Mouse (Mus musculus): ENCODE results near the gene Osbpl2. TPM values are rescaled to one million over a fixed set of nuclear protein-coding genes. Genes with fewer than 3 reads are reported as not detected.
"Not testable (repeated sequence)": the region's sequence is repeated elsewhere in the genome, so short reads cannot be mapped to it uniquely, and the experiment has no call there.

Osbpl2 gene
- polyA plus RNA-seq, 1 experiment from 2014 or later = 80.3 TPM

DNA sequence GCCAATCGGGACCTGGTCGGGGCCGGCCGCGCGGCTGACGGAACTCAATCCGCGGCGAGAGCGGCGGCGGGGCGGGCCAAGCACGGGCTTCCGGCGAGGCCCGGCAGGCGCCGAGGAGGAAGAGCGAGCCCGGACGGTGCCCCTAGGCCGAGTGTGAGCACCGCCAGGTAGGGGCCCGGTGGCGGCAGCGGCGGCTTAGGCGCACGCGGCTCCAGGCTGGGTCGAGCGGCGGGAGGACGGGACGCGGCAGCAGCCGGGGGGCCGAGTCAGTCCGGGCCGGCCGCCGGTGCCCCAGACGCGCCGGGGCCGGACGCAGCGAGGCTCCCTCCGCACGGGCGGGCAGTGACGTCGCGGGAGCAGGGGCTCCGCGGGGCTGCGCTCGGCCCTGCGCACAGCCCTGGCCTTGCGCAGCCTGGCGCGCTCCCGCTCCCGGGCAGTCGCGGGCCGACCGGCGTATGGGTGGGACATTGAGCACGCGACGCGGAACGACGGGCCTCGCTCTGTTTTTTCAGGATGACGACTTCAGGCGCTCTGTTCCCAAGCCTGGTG is 52.5 kb downstream of the Osbpl2 start:
- peak overlapping the region; percentile 79 for H3K4me2 ChIP-seq
- no peaks in the 10 kb centered on the region for H3K9me3 ChIP-seq
- peak; percentile 75 for ATAC-seq (replicated peaks)
- peak overlapping the region; percentile 92 for H3K4me3 ChIP-seq
- H3K36me3 ChIP-seq (replicated peaks) = peaks cover 20% of the 10 kb centered on the region
- peak overlapping the region; percentile 77 for H3K9ac ChIP-seq
- under 1% methylated on average over 66 of the region's 80 CpGs for WGBS
- H3K4me1 ChIP-seq = peaks cover 28% of the 10 kb centered on the region
- peak overlapping the region; percentile 91 for H3K27ac ChIP-seq
- H3K27me3 ChIP-seq (replicated peaks) = no peaks in the 10 kb centered on the region

DNA sequence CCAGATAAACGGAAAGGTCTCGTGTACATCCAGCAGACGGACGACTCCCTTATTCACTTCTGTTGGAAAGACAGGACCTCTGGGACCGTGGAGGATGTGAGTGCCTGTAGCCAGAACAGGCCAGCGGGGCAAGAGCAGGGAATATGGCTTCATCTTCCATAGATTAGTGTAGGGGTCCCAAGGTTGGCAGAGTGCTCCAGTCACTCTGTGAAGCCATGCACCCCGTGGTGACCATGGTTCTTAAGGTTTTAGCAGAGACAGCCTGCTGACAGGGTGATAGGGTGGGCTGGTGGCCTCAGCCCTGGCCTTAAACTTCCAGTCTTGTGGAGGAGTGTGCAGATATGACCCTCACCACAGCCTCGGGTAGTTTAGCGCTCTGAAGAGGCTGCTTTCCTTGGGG is 53.0 kb downstream of the Osbpl2 start:
- no peak for ATAC-seq (replicated peaks)
- Histone ChIP-seq H3K27ac (peak overlapping the region; percentile 91), H3K27me3 (replicated peaks) (no peaks in the 10 kb centered on the region), H3K4me2 (peak overlapping the region; percentile 79), H3K9ac (peak overlapping the region; percentile 77), H3K9me3 (no peaks in the 10 kb centered on the region), H3K36me3 (replicated peaks) (peaks cover 24% of the 10 kb centered on the region), H3K4me1 (peaks cover 28% of the 10 kb centered on the region), H3K4me3 (peak overlapping the region; percentile 92)
- 4% methylated on average over 9 of the region's 9 CpGs for whole genome bisulfite sequencing

DNA sequence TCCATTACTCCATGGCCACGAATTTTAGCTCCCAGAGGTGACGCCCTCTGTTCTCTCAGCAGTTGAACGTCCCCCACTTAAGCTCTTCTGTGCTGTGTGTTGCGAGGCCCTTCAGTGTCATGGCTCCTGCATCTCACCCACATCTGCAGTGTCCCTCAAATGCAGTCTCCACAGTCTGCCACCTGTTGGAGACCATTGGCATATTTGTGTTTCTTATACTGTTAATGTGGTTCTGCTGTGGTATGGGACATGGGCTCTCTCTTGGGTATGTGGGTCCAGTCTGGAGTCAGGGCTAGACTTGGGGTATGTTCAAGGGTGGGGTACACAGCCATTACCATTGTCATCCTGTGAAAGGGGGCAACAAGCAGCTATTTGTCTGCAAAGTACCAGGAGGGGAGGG is 54.1 kb downstream of the Osbpl2 start:
- H3K27me3 ChIP-seq (replicated peaks) = no peaks in the 10 kb centered on the region
- peak overlapping the region; percentile 92 for H3K4me3 ChIP-seq
- H3K36me3 ChIP-seq (replicated peaks) = peaks cover 26% of the 10 kb centered on the region
- H3K9ac ChIP-seq = 0 out of 2 replicates have a peak overlapping the region, but pooled peaks have one; percentile 77
- H3K9me3 ChIP-seq = no peaks in the 10 kb centered on the region
- no peak overlapping the region for H3K27ac ChIP-seq
- H3K4me2 ChIP-seq = peak overlapping the region; percentile 79
- peaks cover 28% of the 10 kb centered on the region for H3K4me1 ChIP-seq
- ATAC-seq (replicated peaks) = no peak
- WGBS = 87% methylated on average over 4 of the region's 4 CpGs

DNA sequence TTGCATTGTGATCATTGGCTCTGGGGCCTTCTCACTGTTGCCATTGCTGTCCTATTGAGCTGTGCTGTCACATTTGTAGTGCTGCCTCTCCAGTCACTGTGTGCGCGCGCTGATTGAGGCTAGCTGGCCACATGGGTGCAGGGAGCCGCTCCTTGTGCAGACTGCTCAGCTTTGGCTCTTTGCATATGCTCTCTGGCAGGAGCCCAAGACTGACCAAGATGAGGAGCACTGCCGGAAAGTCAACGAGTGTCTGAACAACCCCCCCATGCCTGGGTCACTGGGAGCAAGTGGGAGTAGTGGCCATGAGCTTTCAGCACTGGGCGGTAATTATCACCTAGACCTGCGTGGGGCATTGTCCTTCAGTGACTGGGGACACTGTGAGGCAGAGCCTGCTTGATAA is 54.6 kb downstream of the Osbpl2 start:
- H3K27ac ChIP-seq; H3K4me2 ChIP-seq; H3K4me3 ChIP-seq; H3K9ac ChIP-seq; H3K27me3 ChIP-seq (replicated peaks); ATAC-seq (replicated peaks); H3K9me3 ChIP-seq: not testable (repeated sequence)
- Histone ChIP-seq H3K4me1 (peaks cover 28% of the 10 kb centered on the region), H3K36me3 (replicated peaks) (peaks cover 26% of the 10 kb centered on the region)
- WGBS = 91% methylated on average over 8 of the region's 8 CpGs

DNA sequence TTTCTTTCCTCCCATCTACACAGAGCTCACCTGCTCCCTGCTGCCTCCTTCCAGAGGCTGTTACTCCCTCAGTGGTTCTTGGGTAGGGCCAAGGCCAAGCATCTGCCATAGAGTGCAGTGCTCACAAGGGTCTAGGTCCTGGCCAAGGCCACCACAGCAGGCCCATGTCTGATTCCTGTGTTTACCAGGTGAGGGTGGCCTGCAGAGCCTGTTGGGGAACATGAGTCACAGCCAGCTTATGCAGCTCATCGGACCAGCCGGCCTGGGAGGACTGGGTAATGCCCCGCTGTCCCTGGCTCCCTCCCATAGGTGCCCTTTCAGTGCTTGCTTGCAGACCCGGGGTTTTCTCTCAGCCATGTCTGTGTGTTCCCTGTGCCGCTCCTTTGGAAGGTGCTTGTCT is 55.0 kb downstream of the Osbpl2 start:
- H3K9ac ChIP-seq = no peak overlapping the region
- H3K36me3 ChIP-seq (replicated peaks) = peaks cover 26% of the 10 kb centered on the region

DNA sequence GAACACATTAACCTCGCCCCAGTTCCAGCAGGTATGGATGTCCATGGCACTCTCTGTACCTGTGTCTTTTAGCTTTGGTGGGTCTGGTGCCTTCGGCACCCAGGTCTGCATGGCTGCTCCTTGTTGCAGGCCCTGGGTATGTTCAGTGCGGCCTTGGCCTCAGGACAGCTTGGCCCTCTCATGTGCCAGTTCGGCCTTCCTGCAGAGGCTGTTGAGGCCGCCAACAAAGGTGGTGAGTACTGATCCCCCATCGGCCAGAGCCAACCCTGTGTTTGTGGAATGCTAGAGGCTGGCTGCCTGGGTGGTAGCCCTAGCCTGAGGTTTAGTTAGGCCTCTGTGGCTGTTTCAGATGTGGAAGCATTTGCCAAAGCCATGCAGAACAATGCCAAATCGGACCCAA is 56.6 kb downstream of the Osbpl2 start:
- H3K36me3 ChIP-seq (replicated peaks) = peaks cover 26% of the 10 kb centered on the region
- no peak overlapping the region for H3K27ac ChIP-seq
- no peak overlapping the region for H3K4me2 ChIP-seq
- no peaks in the 10 kb centered on the region for H3K27me3 ChIP-seq (replicated peaks)
- 92% methylated on average over 7 of the region's 7 CpGs for WGBS
- H3K4me3 ChIP-seq = no peak overlapping the region
- H3K9ac ChIP-seq = no peak overlapping the region
- no peaks in the 10 kb centered on the region for H3K9me3 ChIP-seq
- ATAC-seq (replicated peaks) = no peak
- peaks cover 25% of the 10 kb centered on the region for H3K4me1 ChIP-seq

More for the DNA sequence above, 55.0 kb downstream of the Osbpl2 start:
- peaks cover 28% of the 10 kb centered on the region for H3K4me1 ChIP-seq
- no peak overlapping the region for H3K27ac ChIP-seq
- no peak overlapping the region for H3K4me3 ChIP-seq
- no peak overlapping the region for H3K4me2 ChIP-seq
- 96% methylated on average over 5 of the region's 5 CpGs for WGBS
- no peaks in the 10 kb centered on the region for H3K9me3 ChIP-seq
- ATAC-seq (replicated peaks) = no peak
- H3K27me3 ChIP-seq (replicated peaks) = no peaks in the 10 kb centered on the region

DNA sequence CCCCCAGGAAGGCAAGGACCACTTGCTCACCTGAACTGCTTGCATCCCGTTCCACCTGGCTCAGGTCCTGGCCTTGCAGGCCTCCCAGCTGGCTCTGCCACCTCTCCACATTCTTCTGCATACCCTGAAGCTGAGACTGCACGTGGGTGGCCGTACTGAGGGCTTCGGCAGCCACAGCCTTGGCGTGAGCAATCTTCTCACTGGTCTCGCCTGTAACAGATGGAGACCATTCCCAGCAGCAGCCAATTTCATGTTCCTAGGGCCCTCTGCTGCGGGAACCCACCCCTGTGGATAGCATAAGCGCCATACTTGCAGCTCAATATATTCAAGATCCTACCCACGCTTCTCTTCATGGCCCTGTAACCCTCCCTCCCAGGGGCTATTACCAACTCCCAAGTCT is 62.4 kb downstream of the Osbpl2 start:
- WGBS = 89% methylated on average over 9 of the region's 9 CpGs
- H3K36me3 ChIP-seq (replicated peaks) = peaks cover 8% of the 10 kb centered on the region; the same call in 1 of the 2 replicates
- ATAC-seq (replicated peaks) = no peak
- H3K9me3 ChIP-seq = no peaks in the 10 kb centered on the region
- no peak overlapping the region for H3K4me3 ChIP-seq
- H3K9ac ChIP-seq = no peak overlapping the region
- no peaks in the 10 kb centered on the region for H3K4me1 ChIP-seq
- no peak overlapping the region for H3K27ac ChIP-seq
- no peaks in the 10 kb centered on the region for H3K27me3 ChIP-seq (replicated peaks)
- no peak overlapping the region for H3K4me2 ChIP-seq

DNA sequence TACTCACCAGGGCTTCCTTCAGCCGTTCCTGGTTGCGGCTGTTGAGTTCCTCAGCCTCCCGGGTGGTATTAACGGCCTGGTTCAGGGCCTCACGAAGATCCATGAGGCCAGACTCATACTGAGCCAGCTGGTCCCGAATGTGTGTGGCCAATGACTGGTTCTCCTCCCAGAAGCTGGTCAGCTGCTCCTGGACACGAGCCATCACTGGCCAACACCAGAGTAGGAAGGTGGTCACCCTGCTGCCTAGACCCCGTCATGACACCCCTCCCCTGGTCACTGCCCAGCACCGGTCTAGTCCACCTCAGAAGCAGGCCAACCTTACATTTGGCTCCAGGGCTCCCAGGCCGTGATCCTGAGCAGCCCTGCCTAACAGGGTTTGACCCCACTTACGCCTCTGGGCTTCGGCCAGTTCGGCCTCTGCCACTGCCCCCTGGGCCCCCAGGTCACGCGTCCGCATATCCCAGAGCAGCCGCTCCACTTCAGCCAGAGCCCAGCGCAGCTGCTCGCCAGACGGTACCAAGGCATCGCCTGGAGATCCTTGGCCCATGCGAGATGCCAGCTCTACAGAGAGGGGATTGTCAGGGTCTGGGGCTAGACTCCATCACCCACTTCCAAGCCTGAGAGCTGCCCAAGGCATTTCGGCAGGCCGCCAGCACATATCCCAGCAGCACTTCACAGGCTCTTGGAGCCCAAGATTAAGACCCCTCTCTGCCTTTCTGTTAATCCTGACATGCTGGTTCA is 65.1 kb downstream of the Osbpl2 start:
- no peaks in the 10 kb centered on the region for H3K27me3 ChIP-seq (replicated peaks)
- WGBS = 89% methylated on average over 24 of the region's 24 CpGs
- no peak overlapping the region for H3K4me3 ChIP-seq
- no peaks in the 10 kb centered on the region for H3K9me3 ChIP-seq
- H3K4me2 ChIP-seq = no peak overlapping the region
- H3K36me3 ChIP-seq (replicated peaks) = no peaks in the 10 kb centered on the region
- no peak overlapping the region for H3K27ac ChIP-seq
- H3K4me1 ChIP-seq = no peaks in the 10 kb centered on the region
- no peak overlapping the region for H3K9ac ChIP-seq
- ATAC-seq (replicated peaks) = no peak

DNA sequence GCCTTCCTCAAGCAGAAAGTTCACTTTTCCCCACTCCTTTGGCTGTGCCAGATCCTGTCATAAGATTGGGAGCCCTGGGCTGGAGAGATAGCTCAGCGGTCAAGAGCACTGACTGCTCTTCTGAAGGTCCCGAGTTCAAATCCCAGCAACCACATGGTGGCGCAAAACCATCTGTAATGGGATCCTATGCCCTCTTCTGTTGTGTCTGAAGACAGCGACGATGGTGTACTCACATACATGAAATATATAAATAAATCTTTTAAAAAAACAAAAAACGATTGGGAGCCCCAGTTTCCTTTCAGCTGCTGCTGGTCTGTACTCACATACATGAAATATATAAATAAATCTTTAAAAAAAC is 65.6 kb downstream of the Osbpl2 start:
- no peaks in the 10 kb centered on the region for H3K9me3 ChIP-seq
- no peak overlapping the region for H3K4me2 ChIP-seq
- no peaks in the 10 kb centered on the region for H3K27me3 ChIP-seq (replicated peaks)
- WGBS = 85% methylated on average over 6 of the region's 6 CpGs
- no peak overlapping the region for H3K4me3 ChIP-seq
- H3K4me1 ChIP-seq = no peaks in the 10 kb centered on the region
- no peak overlapping the region for H3K9ac ChIP-seq
- H3K27ac ChIP-seq = no peak overlapping the region
- H3K36me3 ChIP-seq (replicated peaks) = no peaks in the 10 kb centered on the region
- no peak for ATAC-seq (replicated peaks)

DNA sequence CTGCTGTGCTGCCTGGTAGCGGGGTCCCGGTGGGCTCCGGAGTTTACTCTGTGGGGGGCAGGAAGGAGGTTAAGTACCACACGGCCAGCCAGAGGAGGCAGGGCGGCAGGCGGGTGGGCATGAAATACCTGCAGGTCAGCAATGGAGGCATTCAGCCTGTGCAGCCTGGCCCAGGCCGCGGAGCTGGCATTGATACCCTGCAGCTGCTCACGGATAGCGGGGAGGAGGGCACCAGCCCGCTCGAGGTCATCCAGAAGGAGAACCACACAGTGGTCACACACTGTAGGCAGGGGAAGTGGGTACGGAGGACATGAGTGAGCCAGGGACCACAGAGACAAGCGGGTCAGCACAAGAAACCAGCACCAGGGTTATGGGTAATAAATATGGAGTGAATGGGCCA is 66.6 kb downstream of the Osbpl2 start:
- H3K4me1 ChIP-seq = no peaks in the 10 kb centered on the region
- WGBS = 90% methylated on average over 14 of the region's 14 CpGs
- no peak for ATAC-seq (replicated peaks)

DNA sequence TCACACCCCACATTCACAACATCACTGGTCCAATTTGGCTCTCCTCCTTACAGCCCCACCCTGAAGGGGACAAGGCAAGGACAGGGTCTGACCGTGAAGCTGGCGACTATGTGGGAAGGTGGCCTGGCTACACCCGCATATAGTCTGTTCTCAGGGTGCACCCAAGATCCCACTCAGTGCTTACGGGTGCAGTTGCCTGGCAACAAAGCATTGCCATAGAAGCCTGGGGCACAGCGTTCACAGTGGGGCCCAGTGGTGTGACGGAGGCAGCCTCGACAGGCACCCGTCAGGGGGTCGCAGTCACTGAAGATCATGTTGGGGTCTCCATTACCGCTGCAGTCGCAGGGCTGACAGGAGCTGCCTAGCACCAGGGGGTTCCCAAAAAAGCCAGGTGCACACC is 68.3 kb downstream of the Osbpl2 start:
- whole genome bisulfite sequencing = 78% methylated on average over 11 of the region's 11 CpGs
- no peak for ATAC-seq (replicated peaks)
- H3K36me3 ChIP-seq (replicated peaks) = no peaks in the 10 kb centered on the region
- H3K9ac ChIP-seq = no peak overlapping the region
- H3K27ac ChIP-seq = no peak overlapping the region
- no peaks in the 10 kb centered on the region for H3K9me3 ChIP-seq
- no peak overlapping the region for H3K4me3 ChIP-seq
- no peaks in the 10 kb centered on the region for H3K4me1 ChIP-seq
- no peaks in the 10 kb centered on the region for H3K27me3 ChIP-seq (replicated peaks)
- no peak overlapping the region for H3K4me2 ChIP-seq

More for the DNA sequence above, 66.6 kb downstream of the Osbpl2 start:
- Histone ChIP-seq H3K4me2 (no peak overlapping the region), H3K4me3 (no peak overlapping the region), H3K9ac (no peak overlapping the region), H3K9me3 (no peaks in the 10 kb centered on the region), H3K36me3 (replicated peaks) (no peaks in the 10 kb centered on the region), H3K27me3 (replicated peaks) (no peaks in the 10 kb centered on the region), H3K27ac (no peak overlapping the region)

DNA sequence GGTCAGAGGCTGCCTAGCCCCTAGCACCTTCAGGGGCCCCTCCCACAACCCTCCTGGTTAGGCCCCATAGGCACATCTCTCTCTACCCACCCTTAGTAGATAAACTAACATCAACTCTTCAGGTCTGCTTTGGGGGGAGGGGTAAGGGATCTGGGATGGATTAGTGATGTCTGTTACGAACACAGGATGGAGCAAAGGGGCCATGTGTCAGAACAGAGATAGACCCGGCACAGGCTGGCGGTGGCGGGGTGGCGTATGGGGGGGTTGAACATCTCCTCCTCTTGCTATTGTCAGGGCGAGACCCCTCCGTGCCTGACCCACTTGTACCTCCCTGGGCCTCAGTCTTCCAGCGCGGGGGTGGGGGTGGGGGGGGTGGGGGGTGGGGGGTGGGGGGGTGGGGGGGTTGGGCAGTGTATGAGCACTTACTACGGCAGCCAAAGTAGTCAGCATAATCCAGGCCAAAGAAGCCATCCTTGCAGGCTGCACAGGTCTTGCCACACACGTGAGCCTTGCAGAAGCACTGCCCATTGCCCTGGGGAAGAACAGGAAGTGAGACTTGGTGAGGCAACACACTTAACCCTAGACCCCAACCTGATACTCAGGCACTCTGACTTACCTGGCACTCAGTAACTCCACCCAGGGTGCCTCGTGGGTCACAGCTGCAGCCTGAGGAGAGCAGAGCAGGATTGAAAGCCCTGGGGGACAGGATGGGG is 77.7 kb downstream of the Osbpl2 start:
- no peak overlapping the region for H3K27ac ChIP-seq
- H3K4me2 ChIP-seq = no peak overlapping the region
- no peaks in the 10 kb centered on the region for H3K4me1 ChIP-seq
- no peak for ATAC-seq (replicated peaks)
- WGBS = 74% methylated on average over 8 of the region's 12 CpGs
- H3K9me3 ChIP-seq = no peaks in the 10 kb centered on the region
- H3K4me3 ChIP-seq = no peak overlapping the region
- no peak overlapping the region for H3K9ac ChIP-seq
- no peaks in the 10 kb centered on the region for H3K27me3 ChIP-seq (replicated peaks)
- no peaks in the 10 kb centered on the region for H3K36me3 ChIP-seq (replicated peaks)
